Mouse (Mus musculus): Measurements from ENCODE around the gene Aurkaip1. TPM values are rescaled to one million over a fixed set of nuclear protein-coding genes. Genes with fewer than 3 reads are reported as not detected.

The Aurkaip1 gene
- polyA plus RNA-seq, 1 experiment: 99.3 TPM

- H3K27ac ChIP-seq (ENCODE audit: insufficient read depth, low read depth, low read length): no peak overlapping the region
- no peaks in the 10 kb centered on the region for H3K4me1 ChIP-seq (ENCODE audit: control insufficient read depth, insufficient read depth, low read length)
These were observed 39.7 kb upstream of the Aurkaip1 start for GRCm38 (mm10) chr4:155791240-155791933.

DNA sequence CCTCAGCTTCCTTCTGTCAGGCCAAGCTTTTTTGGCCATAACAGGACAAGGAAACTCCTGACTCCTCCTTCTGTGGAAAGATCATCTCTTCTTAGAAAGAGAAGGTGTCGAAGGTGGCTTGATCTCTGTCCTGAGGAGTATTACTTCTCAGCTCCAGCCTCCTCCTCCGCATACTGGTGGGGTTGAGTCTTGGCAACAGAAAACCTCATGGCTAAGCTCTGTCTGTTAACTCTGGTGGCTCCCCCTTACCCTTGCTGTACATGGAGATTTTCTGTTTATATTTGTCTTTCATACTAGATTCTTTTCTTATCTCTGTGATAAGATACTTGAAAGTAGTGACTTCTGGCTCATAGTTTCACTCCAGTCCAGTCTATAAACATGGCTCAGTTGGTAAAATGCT, 37.3 kb upstream of the Aurkaip1 start:
- no peak for TF ChIP-seq CTCF (IDR thresholded peaks at IDR 0.05; ENCODE audit: low read depth, low read length)
- no peak for TF ChIP-seq POLR2A (IDR thresholded peaks at IDR 0.05; ENCODE audit: borderline replicate concordance, low read depth, low read length)
- Histone ChIP-seq H3K4me1 (ENCODE audit: control insufficient read depth, insufficient read depth, low read length) (no peaks in the 10 kb centered on the region), H3K4me3 (ENCODE audit: insufficient read depth, low read length) (no peak overlapping the region), H3K27ac (ENCODE audit: insufficient read depth, low read depth, low read length) (no peak overlapping the region)

More at GRCm38 (mm10) chr4:155791240-155791933, 39.7 kb upstream of the Aurkaip1 start:
- no peak for TF ChIP-seq CTCF (IDR thresholded peaks at IDR 0.05; ENCODE audit: low read depth, low read length)
- TF ChIP-seq POLR2A (IDR thresholded peaks at IDR 0.05; ENCODE audit: borderline replicate concordance, low read depth, low read length): no peak
- no peak overlapping the region for H3K4me3 ChIP-seq (ENCODE audit: insufficient read depth, low read length)

- H3K4me1 ChIP-seq (ENCODE audit: control insufficient read depth, insufficient read depth, low read length): peaks cover 9% of the 10 kb centered on the region
- TF ChIP-seq POLR2A (IDR thresholded peaks at IDR 0.05; ENCODE audit: borderline replicate concordance, low read depth, low read length) (no peak), CTCF (IDR thresholded peaks at IDR 0.05; ENCODE audit: low read depth, low read length) (no peak)
- no peak overlapping the region for H3K27ac ChIP-seq (ENCODE audit: insufficient read depth, low read depth, low read length)
- no peak overlapping the region for H3K4me3 ChIP-seq (ENCODE audit: insufficient read depth, low read length)
These were observed 29.0 kb upstream of the Aurkaip1 start for GRCm38 (mm10) chr4:155802075-155802474.

- Histone ChIP-seq H3K4me3 (ENCODE audit: insufficient read depth, low read length) (peak within 1 kb of the TSS; percentile 88), H3K27ac (ENCODE audit: insufficient read depth, low read depth, low read length) (peak within 1 kb of the TSS; percentile 56), H3K4me1 (ENCODE audit: control insufficient read depth, insufficient read depth, low read length) (peaks cover 9% of the 10 kb centered on the region)
- TF ChIP-seq POLR2A (IDR thresholded peaks at IDR 0.05; ENCODE audit: borderline replicate concordance, low read depth, low read length) (no peak), CTCF (IDR thresholded peaks at IDR 0.05; ENCODE audit: low read depth, low read length) (no peak)
These were observed 28.2 kb upstream of the Aurkaip1 start, which contains the start of gene Mrpl20 for GRCm38 (mm10) chr4:155802741-155803339. Mrpl20 (plus strand) TSS chr4:155802878.

DNA sequence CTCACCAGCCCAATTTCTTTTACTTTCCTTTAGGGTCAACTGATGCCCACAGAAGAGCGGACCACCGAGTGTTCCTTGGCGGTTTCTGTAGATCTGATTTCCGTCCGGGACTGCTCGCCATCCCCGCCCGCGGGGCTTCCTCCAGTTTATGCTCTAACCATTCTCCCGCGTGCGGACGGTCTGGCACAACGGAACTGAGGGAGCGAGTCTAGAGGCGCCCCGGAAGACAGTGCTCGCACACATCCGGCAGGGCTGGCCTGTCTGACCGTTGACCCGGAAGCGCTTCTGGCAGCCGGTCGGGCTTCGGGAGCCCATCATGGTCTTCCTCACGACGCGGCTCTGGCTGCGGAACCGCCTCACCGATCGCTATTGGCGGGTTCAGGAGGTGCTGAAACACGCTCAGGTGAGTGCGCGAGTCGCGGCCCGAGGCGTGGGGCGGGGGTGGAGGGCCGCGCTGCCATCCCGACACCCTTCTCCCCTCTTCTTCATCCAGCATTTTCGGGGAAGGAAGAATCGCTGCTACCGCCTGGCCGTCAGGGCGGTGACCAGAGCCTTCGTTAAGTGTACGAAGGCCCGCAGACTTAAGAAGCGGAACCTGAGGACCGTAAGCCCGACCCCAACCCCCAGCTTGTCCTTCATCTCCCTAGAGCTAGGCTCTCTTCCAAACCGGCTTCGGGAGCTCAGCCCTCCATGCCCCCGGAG, 27.6 kb upstream of the Aurkaip1 start:
- H3K27ac ChIP-seq (ENCODE audit: insufficient read depth, low read depth, low read length): peak overlapping the region; percentile 56
- peak overlapping the region; percentile 88 for H3K4me3 ChIP-seq (ENCODE audit: insufficient read depth, low read length)
- H3K4me1 ChIP-seq (ENCODE audit: control insufficient read depth, insufficient read depth, low read length): peaks cover 9% of the 10 kb centered on the region
- TF ChIP-seq POLR2A (IDR thresholded peaks at IDR 0.05; ENCODE audit: borderline replicate concordance, low read depth, low read length) (no peak), CTCF (IDR thresholded peaks at IDR 0.05; ENCODE audit: low read depth, low read length) (no peak)

DNA sequence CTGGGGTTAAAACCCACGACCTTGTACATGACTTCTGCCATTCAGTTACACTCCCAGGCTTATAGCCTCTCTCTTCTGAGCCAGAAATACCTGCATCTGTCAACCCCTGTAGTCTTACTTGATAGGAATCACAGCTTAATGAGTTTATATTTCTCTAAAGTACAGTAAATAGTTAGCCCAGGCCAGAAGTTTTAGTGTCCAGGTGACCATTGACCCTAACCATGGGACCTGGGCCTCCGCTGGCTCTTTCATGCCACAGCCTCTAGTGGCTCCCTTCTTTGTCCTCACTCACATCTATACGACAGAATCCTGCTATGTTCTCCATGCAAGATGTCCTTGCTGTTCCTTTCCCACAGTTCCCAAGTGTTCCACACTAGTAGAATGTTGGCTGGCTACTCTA, 23.2 kb upstream of the Aurkaip1 start:
- no peak for TF ChIP-seq POLR2A (IDR thresholded peaks at IDR 0.05; ENCODE audit: borderline replicate concordance, low read depth, low read length)
- no peak for TF ChIP-seq CTCF (IDR thresholded peaks at IDR 0.05; ENCODE audit: low read depth, low read length)
- Histone ChIP-seq H3K27ac (ENCODE audit: insufficient read depth, low read depth, low read length) (no peak overlapping the region), H3K4me1 (ENCODE audit: control insufficient read depth, insufficient read depth, low read length) (peaks cover 16% of the 10 kb centered on the region), H3K4me3 (ENCODE audit: insufficient read depth, low read length) (no peak overlapping the region)

DNA sequence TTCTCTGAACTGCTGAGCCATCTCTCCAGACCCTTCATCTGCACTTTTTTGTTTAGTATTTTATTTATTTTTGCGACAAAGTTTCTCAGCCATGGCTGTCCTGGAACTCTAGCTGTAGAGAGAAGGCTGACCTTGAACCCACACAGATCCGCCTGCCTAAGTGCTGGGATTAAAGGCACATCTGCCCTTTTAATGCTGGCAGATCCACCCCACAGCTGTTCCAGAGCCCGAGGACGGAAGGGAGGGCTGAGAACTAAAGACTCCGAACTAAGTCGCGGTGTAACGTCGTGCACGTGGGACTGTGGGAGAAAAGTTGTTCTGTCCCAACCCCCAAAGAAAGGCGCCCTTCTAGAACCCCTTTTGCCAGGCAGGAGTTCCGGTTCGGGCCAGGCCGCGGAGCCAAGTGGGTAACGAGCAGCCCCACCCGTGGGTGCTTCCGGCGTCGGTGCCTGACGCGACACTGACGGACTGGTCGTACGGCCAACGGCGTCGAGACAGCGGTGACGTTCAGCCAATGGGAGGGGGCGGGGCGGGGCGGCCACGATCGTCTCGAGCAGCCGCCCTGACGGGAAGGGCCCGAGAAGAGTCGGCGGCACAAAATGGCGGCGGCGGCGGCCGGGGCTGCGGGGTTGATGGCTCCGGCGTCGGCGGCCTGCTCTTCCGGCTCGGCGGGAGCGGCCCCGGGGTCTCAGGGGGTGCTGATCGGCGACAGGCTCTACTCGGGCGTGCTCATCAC, 19.0 kb upstream of the Aurkaip1 start, which contains the start of gene Ccnl2:
Gene Ccnl2 (plus strand): TSS at position 561 of the 736 bp plus-strand sequence.
- H3K4me1 ChIP-seq (ENCODE audit: control insufficient read depth, insufficient read depth, low read length): peaks cover 15% of the 10 kb centered on the region
- TF ChIP-seq POLR2A (IDR thresholded peaks at IDR 0.05; ENCODE audit: borderline replicate concordance, low read depth, low read length) (no peak), CTCF (IDR thresholded peaks at IDR 0.05; ENCODE audit: low read depth, low read length) (no peak)
- peak within 1 kb of the TSS; percentile 97 for H3K4me3 ChIP-seq (ENCODE audit: insufficient read depth, low read length)
- peak within 1 kb of the TSS; percentile 90 for H3K27ac ChIP-seq (ENCODE audit: insufficient read depth, low read depth, low read length)

DNA sequence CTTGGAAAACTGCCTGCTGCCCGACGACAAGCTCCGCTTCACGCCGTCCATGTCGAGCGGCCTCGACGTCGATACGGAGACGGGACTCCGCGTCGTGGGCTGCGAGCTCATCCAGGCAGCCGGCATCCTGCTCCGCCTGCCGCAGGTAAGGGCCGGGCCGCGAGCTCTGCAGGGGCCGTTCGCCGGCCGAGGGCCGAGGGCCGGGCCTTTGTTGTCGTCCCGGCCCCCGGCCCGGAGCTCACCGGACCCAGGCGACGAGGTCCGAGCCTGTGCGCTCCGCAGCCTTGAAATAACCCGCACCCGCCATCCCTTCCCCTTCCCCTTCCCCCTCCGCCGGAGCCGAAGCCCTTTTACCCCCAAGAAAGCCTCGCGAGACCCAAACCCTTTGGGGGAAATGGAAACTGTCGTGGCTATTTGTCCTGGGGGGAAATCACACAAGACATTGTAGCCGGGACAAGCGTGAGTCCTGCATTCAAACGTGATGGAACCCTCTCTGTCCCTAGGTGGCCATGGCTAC, 18.3 kb upstream of the Aurkaip1 start:
- H3K4me1 ChIP-seq (ENCODE audit: control insufficient read depth, insufficient read depth, low read length): peaks cover 15% of the 10 kb centered on the region
- H3K27ac ChIP-seq (ENCODE audit: insufficient read depth, low read depth, low read length): peak overlapping the region; percentile 76
- H3K4me3 ChIP-seq (ENCODE audit: insufficient read depth, low read length): peak overlapping the region; percentile 97
- TF ChIP-seq CTCF (IDR thresholded peaks at IDR 0.05; ENCODE audit: low read depth, low read length): no peak
- TF ChIP-seq POLR2A (IDR thresholded peaks at IDR 0.05; ENCODE audit: borderline replicate concordance, low read depth, low read length): no peak

GRCm38 (mm10) chr4:155817533-155817932, 13.5 kb upstream of the Aurkaip1 start:
- no peak for TF ChIP-seq POLR2A (IDR thresholded peaks at IDR 0.05; ENCODE audit: borderline replicate concordance, low read depth, low read length)
- no peak for TF ChIP-seq CTCF (IDR thresholded peaks at IDR 0.05; ENCODE audit: low read depth, low read length)
- Histone ChIP-seq H3K27ac (ENCODE audit: insufficient read depth, low read depth, low read length) (no peak overlapping the region), H3K4me3 (ENCODE audit: insufficient read depth, low read length) (no peak overlapping the region), H3K4me1 (ENCODE audit: control insufficient read depth, insufficient read depth, low read length) (peaks cover 9% of the 10 kb centered on the region)

Data from bone marrow macrophage, adult 2 months (primary cell).